ENCODE assay signal across 22 mouse cellular contexts in the genomic region with DNA sequence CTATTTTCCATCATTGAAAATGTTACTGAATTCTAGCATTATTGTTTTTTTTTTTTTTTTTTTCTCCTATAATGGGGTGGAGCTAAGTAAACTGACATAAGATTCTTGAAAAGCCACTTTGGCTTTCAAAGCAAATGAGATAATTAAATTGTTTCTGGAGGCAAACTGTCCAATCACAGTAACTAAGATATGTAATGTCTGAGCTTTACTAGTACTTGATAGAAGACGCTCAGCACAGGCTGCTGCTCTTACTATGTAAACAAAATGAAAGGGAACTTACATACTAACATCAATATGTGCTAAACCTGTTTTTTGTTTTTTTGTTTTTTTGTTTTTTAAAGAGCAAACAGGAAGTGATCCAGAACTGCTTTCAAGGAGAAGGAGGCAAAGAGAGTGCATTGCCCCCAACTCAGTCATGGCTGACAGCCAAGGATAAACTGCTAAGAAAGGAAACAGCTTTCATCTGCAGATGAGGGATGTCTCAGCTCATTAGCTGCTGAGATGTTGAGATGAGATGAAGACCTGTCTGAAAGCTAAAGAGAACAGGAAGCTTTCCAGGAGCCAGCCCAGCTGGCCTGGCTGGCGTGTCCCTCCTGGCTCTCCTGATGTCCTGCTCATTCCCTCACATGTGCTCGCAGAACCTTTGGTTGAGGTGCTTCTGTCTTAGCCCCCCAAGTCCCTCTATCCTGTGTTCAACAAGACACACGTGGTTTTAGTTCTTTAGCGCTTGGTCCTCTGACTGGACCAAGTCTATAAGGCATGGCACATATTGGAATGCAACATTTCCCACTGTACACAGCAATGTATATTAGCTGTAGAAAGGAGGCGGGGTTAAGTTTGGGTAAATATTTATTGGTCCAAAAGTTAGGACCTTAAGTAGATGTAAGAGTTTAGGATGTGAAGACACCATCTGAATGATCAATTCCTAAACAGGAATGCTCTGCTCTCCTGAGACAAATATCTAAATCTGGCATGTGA. TPM values are rescaled to one million over a fixed set of nuclear protein-coding genes. Genes with fewer than 3 reads are reported as not detected.
A peak's percentile ranks its signal among the peaks of the same experiment; 100 is the strongest.
DNase-seq lines count a peak whose midpoint lies in the region; ATAC-seq and TF ChIP-seq lines count a peak whose summit lies in the region.
"Had no signal": no experiment of that assay in that cellular context is flagged by ENCODE, and none has a peak within 500 bp of the region (broad histone marks: within the 10 kb centered on the region; RNA-seq: fewer than 3 reads in every experiment).

No protein-coding gene starts in this region.

- H3K27ac ChIP-seq in forebrain, embryonic 14.5 days (ENCODE audit: low read depth, low read length) = no peak overlapping the region
- H3K27ac ChIP-seq in forebrain, postnatal 0 days (ENCODE audit: low read depth, low read length) = no peak overlapping the region
- no peak overlapping the region for H3K27ac ChIP-seq in midbrain, postnatal 0 days (ENCODE audit: low read depth, low read length)
- no peak overlapping the region for H3K27ac ChIP-seq in midbrain, embryonic 15.5 days
- H3K27ac ChIP-seq: embryonic facial prominence, embryonic 13.5 days; left cerebral cortex, adult 2 months; liver, embryonic 12.5 days; midbrain, embryonic 13.5 days; neural tube, embryonic 15.5 days had no signal

- TF ChIP-seq CTCF in forebrain, postnatal 0 days (IDR thresholded peaks at IDR 0.05; ENCODE audit: low read depth) = no peak
- no peak for TF ChIP-seq CTCF in midbrain, postnatal 0 days (IDR thresholded peaks at IDR 0.05)

- H3K36me3 ChIP-seq in forebrain, embryonic 14.5 days (ENCODE audit: control insufficient read depth, insufficient read depth, low read length) = no peaks in the 10 kb centered on the region
- no peaks in the 10 kb centered on the region for H3K36me3 ChIP-seq in forebrain, postnatal 0 days (ENCODE audit: insufficient read depth)
- H3K36me3 ChIP-seq in midbrain, postnatal 0 days (ENCODE audit: insufficient read depth, low read length) = no peaks in the 10 kb centered on the region
- no peaks in the 10 kb centered on the region for H3K36me3 ChIP-seq in midbrain, embryonic 15.5 days (replicated peaks)
- H3K36me3 ChIP-seq: embryonic facial prominence, embryonic 13.5 days; liver, embryonic 12.5 days; midbrain, embryonic 13.5 days; neural tube, embryonic 15.5 days had no signal

- H3K9ac ChIP-seq in forebrain, embryonic 14.5 days (ENCODE audit: low read length) = no peak overlapping the region
- H3K9ac ChIP-seq in forebrain, postnatal 0 days = no peak overlapping the region
- no peak overlapping the region for H3K9ac ChIP-seq in midbrain, postnatal 0 days (replicated peaks; ENCODE audit: low read length, poor library complexity, severe bottlenecking)
- H3K9ac ChIP-seq in midbrain, embryonic 15.5 days = no peak overlapping the region
- H3K9ac ChIP-seq: embryonic facial prominence, embryonic 13.5 days; liver, embryonic 12.5 days; midbrain, embryonic 13.5 days; neural tube, embryonic 15.5 days had no signal

- no peaks in the 10 kb centered on the region for H3K9me3 ChIP-seq in forebrain, embryonic 14.5 days (replicated peaks; ENCODE audit: control insufficient read depth, low read length)
- no peaks in the 10 kb centered on the region for H3K9me3 ChIP-seq in forebrain, postnatal 0 days (ENCODE audit: low read length)
- no peaks in the 10 kb centered on the region for H3K9me3 ChIP-seq in midbrain, postnatal 0 days (ENCODE audit: low read length)
- no peaks in the 10 kb centered on the region for H3K9me3 ChIP-seq in midbrain, embryonic 15.5 days
- H3K9me3 ChIP-seq: embryonic facial prominence, embryonic 13.5 days; liver, embryonic 12.5 days; midbrain, embryonic 13.5 days; neural tube, embryonic 15.5 days had no signal

- no peak for ATAC-seq in forebrain, embryonic 14.5 days
- no peak for ATAC-seq in forebrain, postnatal 0 days
- no peak for ATAC-seq in midbrain, postnatal 0 days (ENCODE audit: low FRiP score)
- ATAC-seq in midbrain, embryonic 15.5 days (replicated peaks) = no peak
- ATAC-seq: forebrain, embryonic 16.5 days; inflammation-experienced regulatory T-cells, adult 6 months; liver, embryonic 12.5 days; midbrain, embryonic 13.5 days had no signal

- peak; percentile 13 for DNase-seq in forebrain, embryonic 14.5 days (ENCODE audit: low spot score)
- no peak for DNase-seq in forebrain, postnatal 0 days
- DNase-seq in kidney, postnatal 4 days = peak; percentile 16 to 39
- DNase-seq in kidney, adult 11 months = no peak
- peak; percentile 46 for DNase-seq in midbrain, postnatal 0 days (ENCODE audit: low spot score)
- DNase-seq in lung, postnatal 4 days = peak; percentile 14 to 61
- no peak for DNase-seq in layer of hippocampus, adult 8-10 months (ENCODE audit: low spot score in 2 of 2)
- DNase-seq: adrenal gland, postnatal 36 days; cerebellum, adult 2 months; gastrocnemius, postnatal 36 days; kidney, adult 9 months; layer of hippocampus, adult 9-11 months; thymus, adult 2 months had no signal

- H3K27me3 ChIP-seq in forebrain, embryonic 14.5 days (replicated peaks; ENCODE audit: control insufficient read depth, insufficient read depth, low read length) = no peaks in the 10 kb centered on the region
- no peaks in the 10 kb centered on the region for H3K27me3 ChIP-seq in forebrain, postnatal 0 days (ENCODE audit: insufficient read depth, low read length)
- no peaks in the 10 kb centered on the region for H3K27me3 ChIP-seq in midbrain, postnatal 0 days (ENCODE audit: insufficient read depth, low read length)
- H3K27me3 ChIP-seq in midbrain, embryonic 15.5 days (replicated peaks) = no peaks in the 10 kb centered on the region
- H3K27me3 ChIP-seq: embryonic facial prominence, embryonic 13.5 days; liver, embryonic 12.5 days; midbrain, embryonic 13.5 days; neural tube, embryonic 15.5 days had no signal

- peaks cover 2% of the 10 kb centered on the region; the same call in 1 of the 2 replicates for H3K4me1 ChIP-seq in forebrain, embryonic 14.5 days (ENCODE audit: control insufficient read depth, insufficient read depth, low read length)
- 0 out of 2 replicates have a peak, but pooled peaks cover 4% of the 10 kb centered on the region for H3K4me1 ChIP-seq in forebrain, postnatal 0 days (ENCODE audit: insufficient read depth)
- H3K4me1 ChIP-seq in midbrain, postnatal 0 days (ENCODE audit: insufficient read depth, low read length) = no peaks in the 10 kb centered on the region
- no peaks in the 10 kb centered on the region for H3K4me1 ChIP-seq in midbrain, embryonic 15.5 days
- H3K4me1 ChIP-seq: embryonic facial prominence, embryonic 13.5 days; liver, embryonic 12.5 days; midbrain, embryonic 13.5 days; neural tube, embryonic 15.5 days had no signal

- H3K4me3 ChIP-seq in forebrain, embryonic 14.5 days (ENCODE audit: low read depth, low read length) = no peak overlapping the region
- H3K4me3 ChIP-seq in forebrain, postnatal 0 days (ENCODE audit: low read depth, low read length) = no peak overlapping the region
- H3K4me3 ChIP-seq in midbrain, postnatal 0 days (ENCODE audit: low read depth, low read length) = no peak overlapping the region
- H3K4me3 ChIP-seq in midbrain, embryonic 15.5 days = no peak overlapping the region
- H3K4me3 ChIP-seq: embryonic facial prominence, embryonic 13.5 days; left cerebral cortex, adult 2 months; liver, embryonic 12.5 days; midbrain, embryonic 13.5 days; neural tube, embryonic 15.5 days had no signal

- no peak overlapping the region for H3K4me2 ChIP-seq in forebrain, embryonic 14.5 days (ENCODE audit: low read length)
- H3K4me2 ChIP-seq in forebrain, postnatal 0 days (ENCODE audit: low read depth) = no peak overlapping the region
- H3K4me2 ChIP-seq in midbrain, postnatal 0 days (ENCODE audit: low read depth, low read length, poor library complexity, severe bottlenecking) = no peak overlapping the region
- no peak overlapping the region for H3K4me2 ChIP-seq in midbrain, embryonic 15.5 days
- H3K4me2 ChIP-seq: embryonic facial prominence, embryonic 13.5 days; heart, embryonic 11.5 days; liver, embryonic 12.5 days; midbrain, embryonic 13.5 days; neural tube, embryonic 15.5 days had no signal

- 84% methylated on average over 6 of the region's 6 CpGs for WGBS in forebrain, embryonic 14.5 days
- 79% methylated on average over 6 of the region's 6 CpGs for WGBS in forebrain, postnatal 0 days
- WGBS in midbrain, postnatal 0 days = 78% methylated on average over 6 of the region's 6 CpGs
- 80% methylated on average over 6 of the region's 6 CpGs for WGBS in midbrain, embryonic 15.5 days

RNA-seq across cellular contexts. Expression of gene Smg7, which starts 11.3 kb away (rescaled TPM):
- 31.0 and 35.4 TPM in 2 replicates for polyA plus RNA-seq in forebrain, embryonic 14.5 days (2014; fragmentation: Nextera tagmentation; extraction: Ambion mirVana)
- total RNA-seq in forebrain, postnatal 0 days (2014; rRNA removed) = 46.9 and 67.7 TPM in 2 replicates
- 19.0 and 26.1 TPM in 2 replicates for polyA plus RNA-seq in forebrain, postnatal 0 days (2015; fragmentation: Nextera tagmentation; extraction: Ambion mirVana)
- 63.5 and 72.6 TPM in 2 replicates for total RNA-seq in midbrain, postnatal 0 days (2014; rRNA removed)
- 29.9 and 30.5 TPM in 2 replicates for polyA plus RNA-seq in midbrain, postnatal 0 days (2015; fragmentation: Nextera tagmentation; extraction: Ambion mirVana)
- polyA plus RNA-seq in midbrain, embryonic 15.5 days (2015; fragmentation: Nextera tagmentation; extraction: Ambion mirVana) = 33.7 and 37.2 TPM in 2 replicates
- total RNA-seq in layer of hippocampus, adult 8-10 months (2022) = 100 to 1,000 TPM in 2 of 4 experiments, 10 to 100 TPM in 2; 79.1 to 117 (median 92.9) TPM

RNA-seq across cellular contexts. Expression of gene Nmnat2, which starts 41.0 kb away (rescaled TPM):
- polyA plus RNA-seq in forebrain, embryonic 14.5 days (2014; fragmentation: Nextera tagmentation; extraction: Ambion mirVana) = 69.7 and 70.6 TPM in 2 replicates
- 129 and 142 TPM in 2 replicates for total RNA-seq in forebrain, postnatal 0 days (2014; rRNA removed)
- polyA plus RNA-seq in forebrain, postnatal 0 days (2015; fragmentation: Nextera tagmentation; extraction: Ambion mirVana) = 62.0 and 81.8 TPM in 2 replicates
- total RNA-seq in midbrain, postnatal 0 days (2014; rRNA removed) = 145 and 152 TPM in 2 replicates
- 80.4 and 87.6 TPM in 2 replicates for polyA plus RNA-seq in midbrain, postnatal 0 days (2015; fragmentation: Nextera tagmentation; extraction: Ambion mirVana)
- 95.1 and 98.5 TPM in 2 replicates for polyA plus RNA-seq in midbrain, embryonic 15.5 days (2015; fragmentation: Nextera tagmentation; extraction: Ambion mirVana)
- 100 to 1,000 TPM; 137 to 148 (median 140) TPM for total RNA-seq in layer of hippocampus, adult 8-10 months (2022)
- polyA plus RNA-seq: liver, embryonic 12.5 days had no signal

Comparison
In these comparisons a context has a peak if more than half of its experiments do, and no peak if none do; other contexts are left out.
1. DNase-seq: peak in forebrain, embryonic 14.5 days (single experiment), kidney, postnatal 4 days (2 of 2), midbrain, postnatal 0 days (single experiment) and lung, postnatal 4 days (2 of 2); none in forebrain, postnatal 0 days (single experiment), kidney, adult 11 months (single experiment) and layer of hippocampus, adult 8-10 months (0 of 2).